Mouse (Mus musculus) spleen, postnatal 10 days (tissue): ENCODE measurements around the gene Acot9.

Experiments used
- DNase-seq, 2 experiments: peaks; one replicate each; pipeline ENCODE4 v3.0.0; 2021 to 2022; ENCODE audit warnings: low spot score in 2 of 2

The Acot9 gene

DNA sequence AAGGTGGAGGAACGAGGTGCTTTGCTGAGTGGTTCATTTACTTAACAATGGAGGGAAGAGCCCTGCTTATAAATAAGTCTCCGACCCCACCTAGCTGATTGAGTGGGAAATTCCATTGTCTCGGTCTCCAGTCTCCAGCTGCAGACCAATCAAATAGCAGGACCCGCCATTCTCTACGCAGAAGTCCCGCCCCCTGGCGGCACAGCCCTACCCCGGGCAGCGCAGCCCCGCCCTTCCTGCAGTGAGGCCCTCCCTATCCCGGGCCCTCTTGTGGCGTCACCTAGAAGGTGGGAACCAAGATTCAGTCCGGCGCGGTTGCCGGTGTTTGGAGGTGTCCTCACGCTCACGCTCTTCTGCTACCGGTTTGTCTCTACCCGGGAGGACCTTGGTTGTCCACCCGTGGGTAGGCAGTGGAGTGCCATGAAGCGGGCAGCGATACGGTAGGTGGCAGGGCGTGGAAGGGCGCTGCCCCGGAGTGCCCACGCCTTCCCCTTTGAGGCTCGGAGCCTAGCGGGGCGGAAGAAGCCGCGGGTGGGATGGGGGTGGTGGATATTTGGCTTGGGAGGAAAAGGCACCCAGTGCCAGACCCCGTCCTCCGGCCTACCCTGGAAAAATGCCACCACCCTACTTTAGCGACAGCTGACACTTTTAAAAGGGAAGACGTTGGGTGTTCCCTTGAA is at the start of gene Acot9:
Gene Acot9 (plus strand): TSS at position 209 of the 680 bp plus-strand sequence.
- DNase-seq = peak; percentile 58 to 87

DNA sequence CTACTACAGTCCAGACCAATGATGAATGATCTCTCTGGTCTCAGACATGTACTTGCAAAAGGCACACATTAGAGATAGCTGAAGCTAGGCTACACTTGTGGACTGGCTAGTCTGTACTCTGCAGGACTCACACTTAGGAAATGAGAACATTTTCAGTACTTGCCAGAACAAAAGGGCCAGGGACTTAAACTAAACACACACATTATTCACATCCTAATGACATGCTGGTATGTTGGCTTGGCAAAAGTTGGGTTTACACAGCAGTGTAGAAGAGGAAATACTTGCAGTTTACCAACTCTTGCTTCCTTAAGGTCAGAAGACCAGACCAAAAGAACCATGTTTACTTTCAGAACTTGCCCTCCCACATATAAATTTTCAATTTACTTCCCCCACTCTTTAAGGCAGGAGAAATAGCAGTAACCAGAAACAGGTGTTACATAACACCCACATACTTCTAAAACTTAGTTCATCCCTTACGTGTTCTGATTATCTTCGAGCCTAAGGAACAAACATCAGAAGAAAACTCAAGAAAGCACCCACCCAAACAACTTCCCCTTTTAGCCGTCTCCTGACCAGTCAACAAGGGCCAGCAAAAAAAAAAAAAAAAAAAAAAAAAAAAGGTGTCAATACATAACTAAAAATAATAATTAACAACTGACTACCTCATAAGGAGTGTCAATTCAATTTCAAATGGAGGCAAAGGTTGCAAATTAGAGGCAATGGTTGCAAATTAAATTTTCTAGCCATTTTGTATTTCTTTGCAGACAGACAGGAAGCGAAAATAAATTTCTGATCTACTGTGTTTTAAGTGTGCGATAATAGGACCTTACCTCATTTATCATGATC is 47.7 kb upstream of the Acot9 start:
- DNase-seq = no peak

- DNase-seq = peak; percentile 25 to 28
These were observed 46.6 kb upstream of the Acot9 start for GRCm38 (mm10) chrX:155215501-155216248.

DNA sequence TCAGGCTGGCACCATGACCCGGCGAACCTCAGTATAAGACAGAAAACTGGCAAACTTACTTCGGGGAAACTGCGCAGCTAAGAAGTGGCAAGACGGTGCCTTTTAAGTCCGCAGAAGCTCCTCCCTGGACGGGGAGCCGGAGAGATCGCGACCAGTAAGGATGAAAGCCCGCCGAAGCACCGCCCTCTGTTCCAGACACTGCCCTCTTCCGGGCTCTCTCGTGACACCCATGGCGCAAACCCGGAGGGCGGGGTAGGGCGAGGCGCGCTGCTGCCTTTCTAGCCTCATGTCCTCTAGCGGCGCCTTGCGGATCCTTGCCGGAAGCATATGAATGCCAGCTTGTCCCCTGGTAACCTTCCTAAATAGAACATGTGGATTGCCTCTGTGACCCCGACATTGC is 46.0 kb upstream of the Acot9 start, which contains the start of gene Sat1:
Gene Sat1 (minus strand): TSS at position 179 of the 400 bp plus-strand sequence.
- DNase-seq = peak; percentile 65 to 91

GRCm38 (mm10) chrX:155218277-155218676 is 44.0 kb upstream of the Acot9 start:
- DNase-seq = no peak

DNA sequence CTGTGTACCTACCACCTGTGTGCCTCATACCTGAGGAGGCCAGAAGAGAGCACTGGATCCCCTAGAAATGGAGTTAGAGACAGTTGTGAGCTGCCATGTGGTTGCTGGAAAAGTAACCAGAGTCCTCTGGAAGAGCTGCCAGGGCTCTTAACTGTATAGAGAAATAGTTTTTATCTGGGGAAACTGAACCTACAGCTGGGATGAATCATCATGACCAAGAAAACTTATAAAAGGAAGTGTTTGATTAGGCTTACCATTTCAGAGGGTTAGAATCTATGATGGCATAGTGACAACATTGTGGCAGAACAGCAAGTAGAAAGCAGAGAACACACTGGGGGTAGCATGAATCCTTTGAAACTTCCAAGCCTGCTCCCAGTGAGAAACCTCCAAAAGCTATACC is 5.4 kb upstream of the Acot9 start:
- DNase-seq = no peak

DNA sequence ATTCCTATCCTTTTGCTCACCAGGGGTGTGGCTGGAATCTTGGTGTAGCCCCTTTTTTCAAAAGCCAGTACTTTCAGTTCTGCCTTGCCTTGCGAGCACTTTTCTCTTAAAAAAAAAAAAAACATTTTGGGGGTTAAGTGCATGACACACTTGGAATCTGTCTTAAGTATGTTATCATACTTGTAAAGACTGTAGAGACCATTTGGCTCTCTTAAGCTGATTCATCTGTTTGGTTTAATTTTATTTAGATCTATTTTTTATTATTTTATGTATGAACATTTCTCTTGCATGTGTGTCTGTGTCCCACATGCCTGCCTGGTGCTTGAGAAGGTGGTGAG is 641 bp downstream of the Acot9 start:
- DNase-seq = no peak

DNA sequence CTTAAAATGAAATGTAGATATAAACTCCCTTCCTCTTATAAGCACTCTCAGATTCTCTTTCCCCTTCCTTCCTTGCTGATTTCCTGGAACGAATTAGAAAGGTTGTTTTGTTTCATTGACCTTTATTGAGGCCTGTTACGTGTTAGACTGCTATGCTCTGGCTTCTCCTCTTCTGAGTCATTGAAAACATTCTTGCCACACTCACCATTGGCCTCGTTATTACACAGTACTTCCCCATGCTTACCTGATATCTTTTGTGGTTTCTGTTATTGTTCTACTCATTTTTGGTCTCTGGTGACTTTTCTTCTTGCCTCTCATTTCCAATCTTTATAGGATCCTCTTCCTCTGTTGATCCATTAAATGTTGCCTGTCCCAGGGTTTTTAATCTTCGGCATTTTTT is 16.2 kb downstream of the Acot9 start:
- DNase-seq = no peak

DNA sequence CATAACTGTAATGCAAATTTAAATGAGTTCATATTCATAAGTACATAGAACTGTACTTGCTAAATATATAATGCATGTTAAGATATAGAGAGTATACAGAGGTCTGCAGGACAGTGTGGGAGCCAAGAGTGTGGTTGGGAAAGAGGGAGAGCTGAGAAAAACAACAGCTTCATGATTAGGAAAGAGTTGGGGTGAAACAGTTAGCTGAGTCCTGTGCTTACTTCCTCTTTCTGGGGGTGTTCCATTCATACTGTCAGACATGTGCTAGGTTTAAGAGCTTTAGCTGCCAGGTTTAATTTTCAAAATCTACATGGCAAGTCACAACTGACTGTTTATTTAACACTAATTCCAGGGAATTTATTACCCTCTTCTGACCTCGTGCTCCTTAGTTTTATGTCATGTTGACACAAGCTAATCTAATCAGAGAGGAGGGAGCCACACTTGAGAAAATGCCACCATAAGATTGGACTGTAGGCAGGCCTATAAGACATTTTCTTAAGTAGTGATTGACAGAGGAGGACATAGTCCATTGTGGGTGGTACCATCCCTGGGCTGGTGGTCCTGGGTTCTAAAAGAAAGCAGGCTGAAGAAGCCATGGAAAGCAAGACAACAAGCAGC is 18.3 kb downstream of the Acot9 start:
- no peak for DNase-seq

DNA sequence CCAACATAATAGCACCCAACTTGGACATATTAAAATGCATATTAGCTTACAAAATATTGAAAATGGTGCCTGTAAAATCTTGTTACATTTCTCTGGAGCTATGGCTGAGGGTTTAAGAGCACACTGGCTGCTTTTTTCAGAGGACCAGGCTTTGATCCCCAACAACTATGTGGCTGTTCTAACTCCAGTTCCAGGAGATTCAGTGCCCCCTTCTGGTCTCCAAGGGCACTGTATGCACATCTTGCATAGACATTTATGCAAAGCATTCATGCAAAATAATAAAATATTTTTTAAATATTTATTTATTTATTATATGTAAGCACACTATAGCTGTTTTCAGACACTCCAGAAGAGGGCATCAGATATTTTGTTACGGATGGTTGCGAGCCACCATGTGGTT is 44.1 kb downstream of the Acot9 start:
- no peak for DNase-seq

GRCm38 (mm10) chrX:155318005-155318404 is 55.8 kb downstream of the Acot9 start:
- peak in 1 of 2 experiments; percentile 48 for DNase-seq

GRCm38 (mm10) chrX:155337567-155337904 is 75.3 kb downstream of the Acot9 start:
- DNase-seq = no peak

- DNase-seq = peak; percentile 51 to 87
These were observed 75.9 kb downstream of the Acot9 start for GRCm38 (mm10) chrX:155337905-155338721.

DNA sequence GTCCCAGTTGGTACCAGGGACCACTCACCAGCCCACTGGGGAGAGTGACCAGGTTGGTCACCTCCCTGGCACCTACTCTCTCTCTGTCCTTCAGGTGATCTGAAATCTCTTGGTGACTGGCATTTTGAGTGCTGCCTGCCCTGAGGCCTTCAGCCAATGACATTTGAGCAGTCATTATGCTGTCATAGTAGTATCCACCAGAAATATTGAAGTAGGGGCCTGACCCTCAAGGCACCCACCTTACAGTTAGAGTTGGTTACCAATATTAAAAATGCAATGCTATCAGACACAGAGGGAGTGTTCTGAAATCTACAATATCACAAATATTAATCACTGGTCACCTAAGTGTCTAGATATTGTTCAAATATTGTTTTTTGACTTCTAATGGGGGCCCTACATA is 78.4 kb downstream of the Acot9 start, which contains the start of gene Prdx4:
Gene Prdx4 (minus strand): TSS at position 101 of the 400 bp plus-strand sequence.
- no peak for DNase-seq

DNA sequence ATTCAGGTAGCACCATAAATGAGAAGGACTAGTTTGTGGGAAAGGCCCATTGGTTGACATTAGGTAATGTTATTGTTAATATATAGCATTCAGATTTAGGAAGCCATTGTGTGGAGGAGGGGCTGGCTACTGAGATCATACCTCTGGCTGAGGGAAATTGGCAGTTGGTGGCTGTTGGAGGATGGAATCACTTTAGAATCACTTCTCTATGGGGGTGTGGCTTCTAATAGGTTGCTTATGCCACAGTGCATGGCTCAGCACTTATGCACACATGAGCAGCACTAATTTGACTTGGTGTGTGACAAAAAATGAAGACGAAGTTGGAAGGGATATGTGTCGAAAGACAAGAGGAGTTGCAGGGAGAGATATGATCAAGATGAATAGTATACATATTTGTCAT is 84.0 kb downstream of the Acot9 start:
- no peak for DNase-seq
